Comparison of ENCODE assay signal across 1 mouse cellular context in genomic region chr5:113765641-113766526, GRCm38 (mm10).
A peak's percentile ranks its signal among the peaks of the same experiment; 100 is the strongest.
TF ChIP-seq lines count a peak whose summit lies in the region.

No protein-coding gene starts in this region.

TF ChIP-seq in CH12.LX, 34 proteins besides CTCF, POLR2A, EP300 and RAD21:
- TF ChIP-seq CHD2 (IDR thresholded peaks at IDR 0.05; ENCODE audit: low read length), result peak; percentile 27; the same call in 1 of the 2 replicates
- peak; percentile 36 for TF ChIP-seq MXI1 (IDR thresholded peaks at IDR 0.05; ENCODE audit: low read depth, low read length)
- peak; percentile 15; the same call in 1 of the 2 replicates for TF ChIP-seq MYC (IDR thresholded peaks at IDR 0.05; ENCODE audit: low read depth, low read length)
- TF ChIP-seq TCF12 (IDR thresholded peaks at IDR 0.05; ENCODE audit: low read depth, low read length), result peak; percentile 41; the same call in 1 of the 2 replicates
- TF ChIP-seq MAX (IDR thresholded peaks at IDR 0.05; ENCODE audit: low read length), result peak; percentile 39; the same call in 1 of the 2 replicates
- 0 out of 2 replicates have a peak, but pooled peaks have one; percentile 25 for TF ChIP-seq RCOR1 (conservative IDR thresholded peaks at IDR 0.05; ENCODE audit: low read depth, low read length)
- TF ChIP-seq ETS1 (conservative IDR thresholded peaks at IDR 0.05; ENCODE audit: low read depth, low read length), result peak; percentile 59
- TF ChIP-seq BHLHE40 (IDR thresholded peaks at IDR 0.05; ENCODE audit: low read depth, low read length), result peak; percentile 40; the same call in 1 of the 2 replicates
- TF ChIP-seq ELF1 (IDR thresholded peaks at IDR 0.05; ENCODE audit: low read depth, low read length), result no peak
- peak; percentile 72 for TF ChIP-seq NRF1 (IDR thresholded peaks at IDR 0.05; ENCODE audit: low read depth, low read length)
- TF ChIP-seq IRF4 (IDR thresholded peaks at IDR 0.05; ENCODE audit: low read depth, low read length), result peak; percentile 80
- peak; percentile 52 for TF ChIP-seq SIN3A (IDR thresholded peaks at IDR 0.05; ENCODE audit: low read length)
- TF ChIP-seq GABPA (IDR thresholded peaks at IDR 0.05; ENCODE audit: insufficient replicate concordance, low read depth, low read length), result no peak
- no peak for TF ChIP-seq POLR2AphosphoS2 (IDR thresholded peaks at IDR 0.05; ENCODE audit: low read depth, low read length)
- no peak for TF ChIP-seq JUN (IDR thresholded peaks at IDR 0.05; ENCODE audit: insufficient read depth, low read depth, low read length)
- TF ChIP-seq MAZ (IDR thresholded peaks at IDR 0.05; ENCODE audit: low read depth, low read length), result peak; percentile 19; the same call in 1 of the 2 replicates
- TF ChIP-seq ZC3H11A (IDR thresholded peaks at IDR 0.05; ENCODE audit: low read depth, low read length), result no peak
